Mouse (Mus musculus): Measurements from ENCODE around the gene Olfr472. TPM values are rescaled to one million over a fixed set of nuclear protein-coding genes. Genes with fewer than 3 reads are reported as not detected.
"Not testable (repeated sequence)": the region's sequence is repeated elsewhere in the genome, so short reads cannot be mapped to it uniquely, and the experiment has no call there.

The Olfr472 gene
- total RNA-seq (2014; rRNA removed) = not detected in 2 replicates
- not detected in 2 replicates for polyA plus RNA-seq (2012; rRNA removed)

DNA sequence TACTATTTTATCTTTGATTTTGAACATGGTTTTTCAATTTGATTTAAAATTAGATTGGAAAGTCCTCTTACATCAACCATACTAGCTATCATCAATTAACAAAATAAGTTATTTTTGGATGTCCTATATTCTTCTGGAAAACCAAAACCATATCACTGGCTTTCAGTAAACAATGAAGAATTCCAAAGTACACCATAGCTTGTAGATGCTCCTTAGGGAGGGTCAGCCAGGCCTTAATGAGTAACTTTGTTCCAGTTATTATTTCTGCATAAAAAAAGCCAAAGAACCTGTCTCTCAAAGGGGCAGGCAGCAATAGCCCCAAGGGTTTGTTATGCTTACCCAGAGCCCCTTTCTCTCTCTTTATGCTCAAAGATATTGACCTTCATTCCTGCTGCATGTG, at the start of gene Olfr472:
Gene Olfr472, plus strand, starts transcription at position 301 of the 400 bp plus-strand sequence.
- no peaks in the 10 kb centered on the region for H3K36me3 ChIP-seq (ENCODE audit: control insufficient read depth, insufficient read depth, low read length)
- H3K27me3 ChIP-seq (ENCODE audit: control insufficient read depth, insufficient read depth, low read length) = no peaks in the 10 kb centered on the region
- TF ChIP-seq CTCF (IDR thresholded peaks at IDR 0.05; ENCODE audit: low read depth, low read length) (no peak), POLR2A (IDR thresholded peaks at IDR 0.05; ENCODE audit: extremely low read depth, insufficient read depth, low read length) (no peak)
- no peaks in the 10 kb centered on the region for H3K4me1 ChIP-seq (ENCODE audit: control insufficient read depth, insufficient read depth, low read length)
- H3K27ac ChIP-seq (replicated peaks; ENCODE audit: insufficient read depth, low read depth, low read length) = no peak within 1 kb of the TSS
- H3K4me3 ChIP-seq (ENCODE audit: insufficient read depth, low read depth, low read length) = no peak within 1 kb of the TSS
- no peaks in the 10 kb centered on the region for H3K79me2 ChIP-seq (ENCODE audit: control insufficient read depth, insufficient read depth, low read length)
- DNase-seq (ENCODE audit: extremely low read depth, low read depth, low spot score) = no peak
- H3K9ac ChIP-seq (ENCODE audit: low read depth, low read length) = no peak within 1 kb of the TSS

DNA sequence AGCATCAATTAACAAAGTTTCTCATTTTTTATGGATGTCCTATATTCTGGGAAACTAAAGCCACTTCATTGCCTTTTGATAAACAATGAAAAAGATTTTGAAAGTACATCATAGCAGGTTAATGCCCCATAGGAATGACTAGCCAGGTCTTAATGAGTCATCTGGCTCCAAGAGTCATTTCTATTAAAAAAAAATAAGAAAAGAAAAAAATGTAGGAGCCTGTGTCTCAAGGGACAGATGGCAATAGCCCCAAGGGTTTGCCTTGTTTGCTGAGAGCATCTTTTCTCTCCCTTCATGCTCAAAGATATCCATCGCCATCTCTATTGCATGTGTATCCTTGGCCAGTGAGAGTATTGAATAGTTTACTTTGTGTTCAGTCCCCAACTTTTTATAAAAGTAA, 32.4 kb downstream of the Olfr472 start, which contains the start of gene Olfr473:
Gene Olfr473, plus strand, starts transcription at position 301 of the 400 bp plus-strand sequence.
- H3K4me1 ChIP-seq (ENCODE audit: control insufficient read depth, insufficient read depth, low read length) = no peaks in the 10 kb centered on the region
- no peak for TF ChIP-seq CTCF (IDR thresholded peaks at IDR 0.05; ENCODE audit: low read depth, low read length)
- no peak for TF ChIP-seq POLR2A (IDR thresholded peaks at IDR 0.05; ENCODE audit: extremely low read depth, insufficient read depth, low read length)
- no peak within 1 kb of the TSS for H3K27ac ChIP-seq (replicated peaks; ENCODE audit: insufficient read depth, low read depth, low read length)
- no peaks in the 10 kb centered on the region for H3K79me2 ChIP-seq (ENCODE audit: control insufficient read depth, insufficient read depth, low read length)
- H3K4me3 ChIP-seq (ENCODE audit: insufficient read depth, low read depth, low read length) = no peak within 1 kb of the TSS
- no peak for DNase-seq (ENCODE audit: extremely low read depth, low read depth, low spot score)
- H3K9ac ChIP-seq (ENCODE audit: low read depth, low read length) = no peak within 1 kb of the TSS
- H3K27me3 ChIP-seq (ENCODE audit: control insufficient read depth, insufficient read depth, low read length) = no peaks in the 10 kb centered on the region
- H3K36me3 ChIP-seq (ENCODE audit: control insufficient read depth, insufficient read depth, low read length) = no peaks in the 10 kb centered on the region
- 100% methylated on average over 1 of the region's 1 CpGs for WGBS

DNA sequence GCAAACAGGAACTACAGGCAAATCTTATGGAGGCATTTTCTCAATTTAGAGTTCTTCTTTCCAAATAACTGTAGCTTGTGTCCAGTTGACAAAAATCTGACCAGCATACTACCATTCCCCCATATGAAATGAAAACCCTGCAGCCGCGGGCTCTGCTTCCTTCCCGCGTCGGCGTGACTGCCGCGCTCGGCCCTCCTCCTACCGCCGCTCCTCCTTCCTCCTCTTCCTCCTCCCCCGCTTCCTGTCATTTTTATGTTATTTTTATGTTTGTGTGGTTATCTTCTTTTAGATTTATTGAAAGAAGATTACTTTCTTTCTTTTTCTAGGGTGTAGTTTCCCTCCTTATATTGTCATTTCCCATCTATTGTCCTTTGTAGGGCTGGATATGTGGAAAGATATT, 54.8 kb downstream of the Olfr472 start:
- DNase-seq (ENCODE audit: extremely low read depth, low read depth, low spot score); H3K27me3 ChIP-seq (ENCODE audit: control insufficient read depth, insufficient read depth, low read length): not testable (repeated sequence)
- WGBS = 94% methylated on average over 12 of the region's 12 CpGs

DNA sequence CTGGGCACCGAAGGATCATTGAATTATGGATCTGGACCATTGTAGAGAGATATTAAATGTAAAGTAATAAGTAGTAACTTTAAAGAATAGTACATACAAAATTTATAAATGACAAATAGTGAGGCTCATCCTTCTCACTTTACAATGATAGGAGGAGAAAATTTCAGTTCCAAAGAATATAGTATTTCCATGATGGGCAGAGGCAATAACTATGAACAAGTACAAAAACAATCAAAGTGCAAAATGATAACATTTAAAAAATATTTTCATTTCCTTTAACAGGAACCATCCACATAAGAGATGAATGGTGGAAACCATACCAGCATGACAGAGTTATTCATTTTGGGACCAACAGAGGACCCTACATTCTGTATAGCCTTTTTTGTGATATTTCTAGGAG, 56.6 kb downstream of the Olfr472 start, which contains the start of gene Olfr474:
Gene Olfr474, plus strand, starts transcription at position 301 of the 400 bp plus-strand sequence.
- WGBS = 82% methylated on average over 1 of the region's 1 CpGs
- Histone ChIP-seq H3K79me2 (ENCODE audit: control insufficient read depth, insufficient read depth, low read length) (no peaks in the 10 kb centered on the region), H3K27ac (replicated peaks; ENCODE audit: insufficient read depth, low read depth, low read length) (no peak within 1 kb of the TSS), H3K4me3 (ENCODE audit: insufficient read depth, low read depth, low read length) (no peak within 1 kb of the TSS), H3K4me1 (ENCODE audit: control insufficient read depth, insufficient read depth, low read length) (no peaks in the 10 kb centered on the region), H3K9ac (ENCODE audit: low read depth, low read length) (no peak within 1 kb of the TSS), H3K36me3 (ENCODE audit: control insufficient read depth, insufficient read depth, low read length) (no peaks in the 10 kb centered on the region), H3K27me3 (ENCODE audit: control insufficient read depth, insufficient read depth, low read length) (no peaks in the 10 kb centered on the region)
- no peak for TF ChIP-seq POLR2A (IDR thresholded peaks at IDR 0.05; ENCODE audit: extremely low read depth, insufficient read depth, low read length)
- TF ChIP-seq CTCF (IDR thresholded peaks at IDR 0.05; ENCODE audit: low read depth, low read length) = no peak
- DNase-seq (ENCODE audit: extremely low read depth, low read depth, low spot score) = no peak

More for the DNA sequence above, 54.8 kb downstream of the Olfr472 start:
- not testable (repeated sequence) for H3K36me3 ChIP-seq (ENCODE audit: control insufficient read depth, insufficient read depth, low read length); H3K27ac ChIP-seq (replicated peaks; ENCODE audit: insufficient read depth, low read depth, low read length); H3K79me2 ChIP-seq (ENCODE audit: control insufficient read depth, insufficient read depth, low read length); H3K4me3 ChIP-seq (ENCODE audit: insufficient read depth, low read depth, low read length); H3K9ac ChIP-seq (ENCODE audit: low read depth, low read length); H3K4me1 ChIP-seq (ENCODE audit: control insufficient read depth, insufficient read depth, low read length)

Other genes starting within 250 kb of the Olfr472 start
- gene Cyb5r2, start 139.9 kb upstream of the Olfr472 start, total RNA-seq (2014; rRNA removed) = 0.07 TPM in 1 of 2 replicates, not detected in the other
- 0.07 and 0.10 TPM in 2 replicates for gene Cyb5r2, start 139.9 kb upstream of the Olfr472 start, polyA plus RNA-seq (2012; rRNA removed)
- not detected in 2 replicates for gene Ovch2, start 96.7 kb upstream of the Olfr472 start, total RNA-seq (2014; rRNA removed)
- gene Ovch2, start 96.7 kb upstream of the Olfr472 start, polyA plus RNA-seq (2012; rRNA removed) = not detected in 2 replicates
- not detected in 2 replicates for gene Olfr467, start 85.6 kb upstream of the Olfr472 start, total RNA-seq (2014; rRNA removed)
- gene Olfr467, start 85.6 kb upstream of the Olfr472 start, polyA plus RNA-seq (2012; rRNA removed) = not detected in 2 replicates
- not detected in 2 replicates for gene Olfr469, start 72.4 kb upstream of the Olfr472 start, total RNA-seq (2014; rRNA removed)
- gene Olfr469, start 72.4 kb upstream of the Olfr472 start, polyA plus RNA-seq (2012; rRNA removed) = not detected in 2 replicates
- gene Olfr470, start 50.4 kb upstream of the Olfr472 start, total RNA-seq (2014; rRNA removed) = not detected in 2 replicates
- not detected in 2 replicates for gene Olfr470, start 50.4 kb upstream of the Olfr472 start, polyA plus RNA-seq (2012; rRNA removed)
- not detected in 2 replicates for gene Olfr473, start 32.5 kb downstream of the Olfr472 start, total RNA-seq (2014; rRNA removed)
- not detected in 2 replicates for gene Olfr473, start 32.5 kb downstream of the Olfr472 start, polyA plus RNA-seq (2012; rRNA removed)
- not detected in 2 replicates for gene Olfr474, start 56.7 kb downstream of the Olfr472 start, total RNA-seq (2014; rRNA removed)
- gene Olfr474, start 56.7 kb downstream of the Olfr472 start, polyA plus RNA-seq (2012; rRNA removed) = not detected in 2 replicates
- not detected in 2 replicates for gene Olfr476, start 66.9 kb downstream of the Olfr472 start, total RNA-seq (2014; rRNA removed)
- not detected in 2 replicates for gene Olfr476, start 66.9 kb downstream of the Olfr472 start, polyA plus RNA-seq (2012; rRNA removed)
- gene Olfr477, start 88.8 kb downstream of the Olfr472 start, total RNA-seq (2014; rRNA removed) = not detected in 2 replicates
- gene Olfr477, start 88.8 kb downstream of the Olfr472 start, polyA plus RNA-seq (2012; rRNA removed) = not detected in 2 replicates
- not detected in 2 replicates for gene Olfr478, start 136.1 kb downstream of the Olfr472 start, total RNA-seq (2014; rRNA removed)
- not detected in 2 replicates for gene Olfr478, start 136.1 kb downstream of the Olfr472 start, polyA plus RNA-seq (2012; rRNA removed)
- gene Olfr479, start 152.8 kb downstream of the Olfr472 start, total RNA-seq (2014; rRNA removed) = not detected in 2 replicates
- not detected in 2 replicates for gene Olfr479, start 152.8 kb downstream of the Olfr472 start, polyA plus RNA-seq (2012; rRNA removed)
- gene Olfr480, start 169.4 kb downstream of the Olfr472 start, total RNA-seq (2014; rRNA removed) = not detected in 2 replicates
- not detected in 2 replicates for gene Olfr480, start 169.4 kb downstream of the Olfr472 start, polyA plus RNA-seq (2012; rRNA removed)
- gene Olfr481, start 182.0 kb downstream of the Olfr472 start, total RNA-seq (2014; rRNA removed) = not detected in 2 replicates
- gene Olfr481, start 182.0 kb downstream of the Olfr472 start, polyA plus RNA-seq (2012; rRNA removed) = not detected in 2 replicates
- gene Olfr482, start 199.7 kb downstream of the Olfr472 start, total RNA-seq (2014; rRNA removed) = not detected in 2 replicates
- gene Olfr482, start 199.7 kb downstream of the Olfr472 start, polyA plus RNA-seq (2012; rRNA removed) = not detected in 2 replicates
- gene Olfr483, start 202.9 kb downstream of the Olfr472 start, total RNA-seq (2014; rRNA removed) = not detected in 2 replicates
- gene Olfr483, start 202.9 kb downstream of the Olfr472 start, polyA plus RNA-seq (2012; rRNA removed) = not detected in 2 replicates
- gene Olfr484, start 229.5 kb downstream of the Olfr472 start, total RNA-seq (2014; rRNA removed) = not detected in 2 replicates
- not detected in 2 replicates for gene Olfr484, start 229.5 kb downstream of the Olfr472 start, polyA plus RNA-seq (2012; rRNA removed)

Data from liver, adult 2 months (tissue).